Mouse (Mus musculus) gastrocnemius, adult 8-10 months (tissue): Measurements from ENCODE around the gene Pmpca. TPM values are rescaled to one million over a fixed set of nuclear protein-coding genes. Genes with fewer than 3 reads are reported as not detected.
"Not testable (repeated sequence)": the region's sequence is repeated elsewhere in the genome, so short reads cannot be mapped to it uniquely, and the experiment has no call there.

ENCODE experiments used
- DNase-seq, 2 experiments: peaks; one replicate each; pipeline ENCODE4 v3.0.0; 2022; ENCODE audit warnings: low spot score in 2 of 2
- total RNA-seq, 4 experiments: library from RNA; stranded (reverse); gene quantifications; 2 replicates each; pipeline ENCODE4 v1.2.4; 2022

The Pmpca gene
- total RNA-seq, 4 experiments from 2014 or later = 132 to 147 (median 133) TPM

DNA sequence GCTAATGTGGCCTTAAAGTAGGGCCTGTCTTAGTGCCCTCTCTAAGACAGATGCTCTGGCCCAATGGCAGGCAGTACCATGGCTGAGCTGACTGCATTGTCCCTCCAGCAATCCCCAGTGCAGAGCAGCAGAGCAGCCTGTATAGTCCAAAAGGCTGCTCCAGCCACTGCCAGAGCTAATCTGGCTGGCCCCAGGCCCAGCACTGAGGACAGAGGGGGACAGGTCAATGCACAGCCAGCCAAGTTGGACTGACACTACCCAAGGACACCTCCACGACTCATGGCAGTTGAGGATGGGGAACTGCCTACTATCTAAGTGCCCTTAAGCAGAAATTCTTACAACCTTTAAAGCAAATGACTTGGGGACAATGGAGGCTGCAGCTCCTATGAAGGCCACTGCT is 20.6 kb upstream of the Pmpca start:
- no peak for DNase-seq

DNA sequence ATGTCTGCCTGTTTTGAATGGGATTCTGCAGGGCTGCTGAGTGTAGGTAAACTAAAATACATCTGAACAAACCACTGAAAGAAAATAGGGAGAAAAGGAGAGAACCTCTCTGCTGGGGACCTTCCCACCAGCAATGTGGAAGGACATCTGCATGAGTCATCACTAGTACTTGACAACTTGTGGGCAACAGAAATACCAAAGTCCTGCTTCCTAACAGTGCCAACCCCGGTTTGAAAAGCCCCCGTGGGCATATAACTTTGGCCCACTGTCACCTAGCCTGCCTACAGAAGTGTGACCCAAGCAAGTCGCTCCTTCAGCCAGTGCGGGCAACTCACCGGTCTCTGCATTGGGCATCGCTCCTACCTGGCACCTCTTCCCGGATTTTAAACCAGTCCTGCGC is 16.7 kb upstream of the Pmpca start:
- DNase-seq = no peak

DNA sequence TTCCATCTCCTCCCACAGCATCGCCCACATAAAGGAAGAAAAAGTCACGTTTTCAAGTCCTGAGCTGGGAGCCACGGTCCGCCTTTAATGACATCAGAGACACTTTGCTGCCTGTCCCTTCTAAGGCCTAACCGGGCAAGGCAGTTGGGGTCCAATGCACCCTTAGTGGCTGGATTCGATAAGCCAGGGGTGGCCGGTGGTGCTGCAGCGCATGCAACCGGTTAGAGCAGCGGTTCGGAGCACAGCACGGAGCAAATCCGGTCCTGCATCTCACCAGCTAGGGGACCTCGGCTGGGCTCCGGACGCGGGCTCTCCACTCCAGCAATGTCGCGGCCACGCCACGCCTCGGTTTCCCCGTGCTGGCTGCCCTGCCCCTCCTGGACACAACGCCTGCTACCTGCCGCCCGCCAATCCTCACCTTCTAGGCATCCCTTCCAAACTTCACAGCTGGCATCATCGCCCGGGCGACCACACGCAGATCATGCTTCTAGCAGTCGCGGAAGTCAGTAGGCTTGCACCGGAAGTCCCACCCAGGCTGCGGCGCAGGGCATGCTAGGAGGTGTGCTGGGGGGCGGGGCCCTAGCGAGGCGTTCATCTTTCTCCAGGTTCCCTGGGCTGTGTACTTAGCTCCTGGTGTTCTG is 8.9 kb upstream of the Pmpca start, which contains the start of gene Snapc4:
Gene Snapc4 (minus strand): TSS at position 523 of the 641 bp plus-strand sequence.
- peak; percentile 69 to 73 for DNase-seq

DNA sequence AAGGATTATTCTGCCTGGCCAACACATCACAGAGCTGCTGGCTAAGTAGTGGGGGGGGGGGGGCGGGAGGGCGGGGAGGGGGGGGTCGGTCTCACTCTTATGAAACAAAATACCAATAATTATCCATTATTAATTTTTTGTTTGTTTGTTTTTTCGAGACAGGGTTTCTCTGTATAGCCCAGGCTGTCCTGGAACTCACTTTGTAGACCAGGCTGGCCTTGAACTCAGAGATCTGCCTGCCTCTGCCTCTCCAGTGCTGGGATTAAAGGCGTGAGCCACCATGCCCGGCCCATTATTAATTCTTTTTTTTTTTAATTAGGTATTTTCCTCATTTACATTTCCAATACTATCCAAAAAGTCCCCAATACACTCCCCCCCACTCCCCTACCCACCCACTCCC is 8.3 kb upstream of the Pmpca start:
- DNase-seq = not testable (repeated sequence)

DNA sequence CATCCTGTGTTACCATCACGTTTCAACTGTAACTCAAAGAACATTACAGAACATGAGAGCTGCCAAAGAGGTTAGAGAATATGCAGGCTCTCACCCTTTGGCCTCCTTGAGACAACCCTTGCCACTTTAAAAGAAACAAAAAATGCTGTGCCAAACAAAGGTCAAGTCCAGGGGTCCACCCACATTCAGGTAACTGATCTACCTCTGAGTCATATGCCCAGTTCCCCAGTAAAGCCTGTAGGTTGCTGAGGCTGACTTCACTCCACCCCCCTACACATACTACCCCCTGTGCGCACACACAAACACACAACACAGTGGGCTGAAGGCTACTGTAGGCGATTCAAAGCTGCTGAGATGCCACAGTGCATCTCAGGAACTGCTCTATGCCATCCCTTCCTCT is 1.4 kb upstream of the Pmpca start:
- DNase-seq = no peak

DNA sequence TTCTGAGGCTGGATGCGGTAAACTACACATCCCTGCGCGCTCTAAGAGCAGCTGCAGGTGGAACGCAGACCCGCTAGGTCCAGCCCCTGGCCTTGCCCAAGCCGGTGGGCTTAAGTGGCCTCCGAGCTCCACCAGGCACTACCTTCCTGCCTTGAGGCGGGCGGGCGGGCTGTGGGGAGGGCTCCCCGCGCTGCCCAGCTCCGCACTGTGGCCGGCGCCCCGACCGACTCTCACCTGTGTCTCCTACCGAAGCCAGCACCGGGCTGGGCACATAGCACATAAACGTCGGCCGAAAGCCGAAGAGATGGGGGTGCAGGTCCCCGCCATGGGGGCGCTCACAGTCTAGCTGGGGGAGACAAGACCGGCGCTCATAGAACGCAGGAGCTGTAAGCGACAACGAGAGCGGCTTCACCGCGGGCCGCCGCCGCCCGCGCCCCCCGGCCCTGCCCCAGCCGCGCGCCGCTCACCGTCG is 421 bp upstream of the Pmpca start:
- DNase-seq = no peak

DNA sequence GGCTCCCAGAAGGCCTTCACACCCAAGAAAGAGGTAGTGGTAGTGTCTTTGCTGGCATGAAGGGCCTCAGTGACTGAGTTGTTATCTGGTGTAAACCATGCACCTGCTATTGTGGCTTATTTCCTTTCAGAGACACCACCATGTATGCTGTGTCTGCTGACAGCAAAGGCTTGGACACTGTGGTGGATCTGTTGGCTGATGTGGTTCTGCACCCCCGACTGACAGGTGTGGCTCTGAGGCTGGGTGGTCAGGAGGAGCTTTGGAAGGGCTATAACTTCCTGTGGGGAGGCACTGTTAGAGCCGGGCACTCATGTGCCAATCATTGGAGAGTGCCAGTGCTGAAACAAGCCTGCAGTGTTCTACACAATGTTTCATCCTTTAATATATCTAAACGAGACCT is 1.8 kb downstream of the Pmpca start:
- no peak for DNase-seq

DNA sequence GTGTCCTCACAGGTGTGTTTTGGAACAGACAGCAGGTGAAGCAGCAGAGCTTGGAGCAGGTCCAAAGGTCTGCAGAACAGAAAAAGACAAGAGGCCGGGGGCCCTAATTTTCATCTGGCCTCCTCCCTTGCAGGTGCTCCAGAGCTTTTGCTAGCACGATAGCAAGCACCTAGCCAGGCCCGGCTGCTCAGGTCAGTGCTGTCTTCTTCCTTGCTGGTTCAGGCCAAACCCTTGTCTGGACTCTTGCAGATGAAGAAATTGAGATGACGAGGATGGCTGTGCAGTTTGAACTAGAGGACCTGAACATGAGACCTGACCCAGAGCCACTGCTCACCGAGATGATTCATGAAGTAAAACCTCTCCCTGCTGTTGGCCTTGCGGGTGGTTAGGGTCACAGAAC is 2.5 kb downstream of the Pmpca start:
- no peak for DNase-seq

DNA sequence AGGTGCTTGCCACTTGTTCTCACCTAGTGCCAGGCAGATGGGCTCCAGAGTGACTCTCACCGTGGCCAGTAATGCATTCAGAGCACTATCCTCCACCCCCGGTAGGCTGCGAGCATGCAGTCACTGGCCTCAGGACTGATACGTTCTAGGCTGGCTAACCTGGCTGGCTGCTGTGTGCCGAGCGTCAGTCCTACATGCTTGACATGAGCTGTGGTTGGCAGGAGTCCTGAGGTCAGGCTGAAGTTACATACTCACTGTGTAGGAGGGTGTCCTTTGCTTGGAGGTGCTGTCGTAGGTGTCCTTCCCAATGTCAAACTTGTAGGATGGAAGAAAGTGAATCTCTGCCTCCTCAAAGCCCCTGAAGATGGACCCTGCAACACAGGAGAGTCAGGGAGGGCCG is 9.8 kb downstream of the Pmpca start:
- DNase-seq = no peak

DNA sequence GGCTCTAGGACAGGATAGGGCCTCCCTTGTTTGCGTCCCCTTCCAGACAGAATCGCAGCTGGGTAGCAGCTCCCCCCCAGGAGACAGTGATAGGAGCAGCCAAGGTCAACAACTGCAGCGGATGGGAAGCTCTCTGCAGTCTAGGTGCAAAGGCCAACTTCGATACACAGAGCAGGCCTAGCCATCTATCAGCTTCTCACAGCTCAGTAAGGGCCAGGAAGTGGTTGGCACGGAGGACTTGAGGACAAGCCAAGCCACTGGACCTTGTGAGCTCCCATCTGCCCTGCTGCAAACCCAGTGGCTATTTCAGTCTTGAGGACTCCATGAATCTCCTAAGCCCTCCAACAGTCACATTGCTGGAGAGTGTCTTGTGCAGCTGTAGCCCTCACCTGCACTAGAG is 10.5 kb downstream of the Pmpca start:
- peak; percentile 29 to 47 for DNase-seq

DNA sequence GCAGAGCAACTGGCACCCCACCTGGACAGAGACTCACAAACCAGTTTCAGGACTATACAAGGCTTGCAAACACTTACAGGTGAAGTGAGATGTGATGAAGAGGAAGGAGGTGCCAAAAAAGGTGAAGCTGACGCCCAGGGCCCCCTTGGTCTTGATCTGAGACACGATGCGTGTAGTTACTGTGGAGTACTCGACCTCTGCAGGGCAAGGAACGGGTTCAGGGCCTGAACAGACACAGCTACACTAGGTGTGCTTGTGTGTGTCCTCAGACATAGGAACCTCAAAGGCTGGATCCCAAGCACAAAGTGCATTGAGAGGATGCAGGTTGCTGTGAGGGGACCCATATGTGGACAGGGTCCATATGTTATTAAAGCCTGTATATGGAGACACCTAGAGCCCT is 11.2 kb downstream of the Pmpca start:
- DNase-seq = no peak

DNA sequence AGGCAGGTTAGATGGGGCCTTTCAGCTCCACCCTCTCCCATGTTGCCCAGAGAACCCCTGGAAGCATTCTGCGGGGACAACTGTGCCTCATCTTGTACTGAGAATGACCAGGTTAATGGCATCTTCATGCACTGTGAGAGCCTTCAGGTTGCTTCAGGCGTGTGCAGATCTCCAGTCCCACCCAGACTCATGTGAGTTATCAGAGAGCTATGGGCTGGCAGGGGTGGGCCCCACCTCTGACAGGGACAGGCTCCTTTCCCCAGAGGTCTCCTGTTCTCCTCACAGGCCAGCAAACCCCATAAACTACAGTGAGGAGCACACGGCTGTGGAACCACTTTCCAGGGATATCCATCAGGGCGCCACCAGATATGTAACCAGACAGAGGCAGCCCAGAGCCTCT is 11.9 kb downstream of the Pmpca start:
- no peak for DNase-seq

DNA sequence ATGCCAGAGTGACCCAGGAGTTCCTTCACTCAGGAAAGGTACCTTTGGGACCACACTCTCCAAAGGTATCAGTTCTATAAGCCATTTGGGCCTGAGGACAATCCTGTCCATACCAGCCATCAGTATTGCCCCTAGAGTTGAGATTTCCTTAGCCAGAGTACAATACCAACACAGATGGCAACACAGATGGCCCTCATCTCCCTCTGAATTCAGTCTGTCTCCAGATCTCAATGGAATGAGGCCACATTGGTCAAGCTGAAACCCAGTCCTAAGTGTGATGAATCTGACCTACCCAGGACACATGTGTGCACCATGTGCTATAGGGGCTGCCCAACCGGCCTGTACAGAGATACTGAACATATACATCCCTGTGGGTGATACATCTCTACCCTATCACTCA is 13.1 kb downstream of the Pmpca start:
- no peak for DNase-seq

DNA sequence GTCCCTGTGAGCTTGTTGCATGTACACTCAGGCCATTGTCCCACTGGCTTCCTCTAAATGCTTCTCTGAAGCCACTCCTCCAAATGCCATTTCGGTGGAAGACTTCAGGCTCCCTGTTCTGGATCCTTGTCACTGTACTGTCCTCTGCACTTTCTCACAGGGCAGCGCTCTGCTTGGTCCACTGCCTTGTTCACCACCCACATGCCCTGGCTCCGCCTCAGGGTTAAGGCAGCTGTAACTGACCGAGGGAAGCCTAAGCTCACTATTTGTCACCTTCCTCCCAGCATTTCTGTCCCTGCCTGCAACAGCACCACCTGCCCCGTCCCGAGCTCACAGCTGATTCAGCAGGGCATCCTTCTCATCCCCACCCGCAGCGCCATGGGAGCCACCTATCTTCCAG is 14.2 kb downstream of the Pmpca start:
- DNase-seq = no peak

DNA sequence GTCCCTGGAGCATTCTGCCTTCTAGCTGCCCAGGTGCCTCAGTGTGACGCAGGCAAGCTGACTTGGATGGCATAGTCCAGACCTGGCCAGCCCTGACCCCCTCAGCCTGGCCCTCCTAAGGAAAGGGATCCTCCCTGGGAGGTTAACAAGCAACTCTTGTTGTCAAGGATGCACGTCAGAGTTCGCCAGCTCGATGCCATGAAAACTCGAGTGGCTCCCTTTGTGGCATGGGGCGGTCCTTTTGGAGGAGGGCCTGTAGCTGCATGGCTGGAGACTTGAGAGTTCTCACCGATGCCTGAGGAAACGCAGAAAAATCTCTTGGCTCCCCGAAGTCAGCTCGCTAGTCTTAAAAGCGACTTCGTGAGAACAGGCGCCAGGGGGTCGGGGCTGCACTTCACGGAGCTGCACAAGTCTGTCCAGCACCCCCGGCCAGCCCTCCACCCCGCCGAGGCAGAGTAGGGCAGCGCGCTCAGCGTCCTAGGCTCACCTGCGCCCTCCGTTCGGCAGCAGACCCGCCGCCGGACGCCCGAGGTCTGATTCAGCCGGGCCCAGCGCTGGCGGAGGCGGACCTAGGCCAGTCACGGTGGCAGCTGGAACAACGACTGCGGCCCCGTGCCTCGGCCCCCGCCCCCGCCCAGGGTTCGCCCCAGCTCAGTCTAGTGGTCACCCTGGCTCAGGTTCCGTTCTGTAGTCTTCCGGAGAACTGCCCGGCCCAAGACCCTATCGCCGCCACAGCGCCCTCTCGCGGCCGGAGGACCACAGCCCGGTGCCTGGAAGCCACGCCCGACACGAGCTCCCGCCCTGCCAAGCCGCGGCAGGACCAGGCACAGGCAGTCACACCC is 19.6 kb downstream of the Pmpca start, which contains the start of gene Inpp5e:
Gene Inpp5e (minus strand): TSS at position 689 of the 842 bp plus-strand sequence.
- DNase-seq = peak; percentile 95

DNA sequence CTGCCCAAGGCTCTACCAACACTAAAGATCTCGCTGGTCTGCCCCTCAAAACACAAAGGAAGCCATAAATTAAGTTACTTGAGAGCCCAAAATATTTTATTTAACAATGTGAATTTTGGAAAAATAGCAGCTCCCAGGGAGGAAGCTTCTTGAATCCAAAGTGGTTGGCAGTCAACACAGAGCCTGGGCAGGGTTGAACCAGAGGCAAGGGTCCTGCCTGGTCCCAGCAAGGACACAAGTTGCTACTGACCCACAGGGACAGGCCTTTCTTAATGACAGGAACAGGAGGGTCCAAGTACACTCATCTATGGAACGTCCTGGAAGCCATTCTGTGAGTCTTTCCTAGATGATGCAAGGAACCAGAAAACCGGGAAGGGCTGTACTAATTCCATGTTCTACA is 20.2 kb downstream of the Pmpca start:
- DNase-seq = no peak

DNA sequence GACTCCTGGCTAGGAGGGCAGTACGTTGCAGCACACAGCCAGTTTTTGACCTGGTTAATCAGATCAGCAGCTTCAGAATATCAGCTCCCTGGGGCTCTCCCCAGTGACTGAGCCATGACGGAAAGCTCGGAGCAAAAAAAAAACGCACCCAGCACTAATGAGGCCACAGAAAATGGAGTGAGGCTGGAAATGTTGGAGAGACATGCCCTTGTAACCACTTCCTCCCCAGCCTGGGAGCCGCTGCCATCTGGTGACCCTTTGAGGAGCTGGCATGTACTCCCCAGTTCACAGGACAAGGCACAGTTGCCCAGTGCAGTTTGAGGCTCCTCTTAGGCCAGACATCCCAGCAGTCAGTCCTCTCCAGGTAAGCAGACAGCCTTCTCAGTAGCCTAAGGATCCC is 21.0 kb downstream of the Pmpca start:
- DNase-seq = no peak

DNA sequence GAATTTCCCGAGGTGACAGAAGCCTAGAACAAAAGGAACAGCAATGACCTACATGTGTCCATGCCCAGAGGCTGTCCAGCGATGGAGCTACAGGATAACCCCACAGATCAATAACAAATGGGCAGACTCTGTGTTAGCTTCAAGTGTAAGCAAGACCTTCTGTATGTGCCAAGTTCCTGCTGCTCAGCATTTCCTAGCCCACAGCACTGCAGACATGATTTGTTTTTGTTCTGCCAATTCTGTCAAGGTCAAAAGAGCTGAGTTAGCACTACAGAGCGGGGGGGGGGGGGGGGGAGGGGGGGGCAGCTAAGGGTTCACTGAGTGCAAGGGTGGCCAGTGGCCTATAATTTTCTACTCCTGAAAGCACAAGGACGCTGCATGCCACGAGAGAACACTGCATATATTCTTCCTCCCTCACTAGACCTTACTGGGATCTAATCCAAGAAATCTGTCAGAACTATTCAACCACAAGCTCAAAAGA is 21.8 kb downstream of the Pmpca start:
- no peak for DNase-seq

DNA sequence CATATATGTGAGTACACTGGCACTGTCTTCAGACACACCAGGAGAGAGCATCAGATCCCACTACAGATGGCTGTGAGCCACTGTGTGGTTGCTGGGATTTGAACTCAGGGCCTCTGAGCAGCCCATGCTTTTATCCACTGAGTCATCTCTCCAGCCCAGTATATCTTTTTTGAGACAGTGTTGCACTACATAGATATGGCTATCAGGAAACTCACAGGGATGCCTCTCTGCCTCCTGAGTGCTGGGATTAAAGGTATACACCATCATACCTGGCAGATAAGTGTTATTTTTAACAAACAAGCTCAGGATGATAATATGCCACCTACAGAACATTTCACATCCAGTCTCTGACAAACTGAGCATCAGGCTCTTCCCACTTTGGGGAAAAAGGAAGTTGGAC is 27.9 kb downstream of the Pmpca start:
- DNase-seq = no peak

DNA sequence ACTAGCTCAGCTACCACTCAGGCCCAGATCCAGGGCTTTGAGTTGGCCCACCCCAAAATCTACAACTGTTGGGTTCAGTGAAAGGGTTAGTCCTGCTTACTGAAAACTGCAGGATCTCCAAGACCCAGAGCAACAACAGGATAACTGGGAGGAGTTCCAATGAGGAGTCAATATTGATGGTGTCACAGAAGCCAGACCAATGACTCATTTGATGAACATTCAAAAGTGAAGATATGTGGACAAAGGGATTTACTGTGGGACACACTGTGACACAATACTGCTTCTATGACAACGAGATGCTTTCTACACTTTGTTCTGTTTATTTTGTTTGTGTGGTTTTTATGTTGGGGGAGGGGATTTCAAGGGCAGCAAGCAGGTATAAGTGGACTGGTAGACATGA is 29.0 kb downstream of the Pmpca start:
- DNase-seq = no peak

DNA sequence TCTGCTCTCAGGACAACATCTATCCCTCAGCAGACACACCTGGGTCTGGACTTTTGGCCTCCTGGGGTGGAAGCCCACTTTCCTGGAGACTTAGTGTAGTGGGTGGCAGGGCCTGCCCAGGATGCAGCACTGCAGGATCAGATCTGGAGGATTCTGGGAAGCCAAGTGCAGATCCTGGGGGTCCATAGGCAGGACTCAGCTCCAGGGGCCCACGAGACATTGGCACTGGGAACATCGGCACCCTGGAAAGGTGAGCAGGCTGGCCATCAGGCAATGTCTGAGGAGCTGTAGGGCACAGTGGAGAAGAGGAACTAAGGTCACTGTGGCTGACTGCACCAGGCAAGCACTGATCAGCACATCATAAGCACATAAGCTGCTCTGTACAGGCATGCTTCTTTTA is 32.8 kb downstream of the Pmpca start:
- DNase-seq = no peak

DNA sequence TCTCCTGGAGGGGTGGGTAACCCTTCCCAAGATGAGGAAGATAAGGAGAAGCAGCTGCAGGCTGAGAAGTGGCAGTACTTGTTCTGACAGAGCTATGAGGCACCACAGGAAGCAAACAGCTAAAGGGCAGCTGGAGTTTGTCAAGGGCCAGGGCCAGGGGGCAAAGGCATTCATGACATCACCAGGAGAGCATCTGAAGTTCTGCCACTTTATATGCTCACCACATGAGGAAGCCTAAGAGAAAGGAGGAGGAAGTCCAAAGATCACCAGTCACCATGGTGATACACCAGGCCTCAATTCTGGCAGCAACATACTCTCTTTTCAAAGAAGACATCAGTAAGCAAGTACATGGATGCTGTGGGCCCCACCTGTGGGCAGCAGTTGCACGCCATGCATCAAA is 33.9 kb downstream of the Pmpca start:
- no peak for DNase-seq

DNA sequence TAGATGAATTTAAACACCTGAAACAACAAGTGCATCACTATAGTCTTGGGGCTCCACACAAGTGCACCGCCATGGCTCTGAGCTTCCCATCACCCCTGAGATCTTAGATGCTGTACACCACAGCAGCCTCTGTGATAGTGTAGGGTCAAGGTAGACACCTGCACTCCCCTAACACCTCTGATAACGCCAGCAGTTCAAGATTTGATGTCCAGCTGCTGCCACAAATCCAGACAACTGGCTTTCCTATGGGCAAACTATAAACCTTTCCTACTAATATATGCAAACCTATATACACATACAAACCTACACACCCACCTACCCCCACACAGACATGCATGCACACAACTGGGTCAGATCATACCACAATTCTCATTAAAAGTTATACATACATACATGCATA is 35.4 kb downstream of the Pmpca start:
- DNase-seq = no peak
